Mouse (Mus musculus): ENCODE measurements at regions not wholly inside any gene's neighbourhood (a gene's known extent, or its start where the extent isn't known, plus 50 kb on each side); places are given as distances from the start of the nearest gene placed in this dataset.

GRCm38 (mm10) chr2:148558365-148558764 is 114.0 kb upstream of the Nxt1 start:
- no peak for DNase-seq (ENCODE audit: low read depth)

GRCm38 (mm10) chr2:148551207-148551606 is 107.8 kb upstream of the Cd93 start:
- DNase-seq (ENCODE audit: low read depth), result no peak

- no peak for DNase-seq (ENCODE audit: low read depth)
These were observed 106.3 kb upstream of the Cd93 start for GRCm38 (mm10) chr2:148549618-148550017.

GRCm38 (mm10) chr2:148542340-148542739 is 99.0 kb upstream of the Cd93 start:
- no peak for DNase-seq (ENCODE audit: low read depth)

GRCm38 (mm10) chr2:148537914-148538510 is 94.6 kb upstream of the Cd93 start:
- DNase-seq (ENCODE audit: low read depth), result no peak

GRCm38 (mm10) chr2:148537251-148537650 is 93.9 kb upstream of the Cd93 start:
- no peak for DNase-seq (ENCODE audit: low read depth)

GRCm38 (mm10) chr2:148536608-148537007 is 93.2 kb upstream of the Cd93 start:
- no peak for DNase-seq (ENCODE audit: low read depth)

GRCm38 (mm10) chr2:148535562-148536180 is 92.3 kb upstream of the Cd93 start:
- peak; percentile 36 for DNase-seq (ENCODE audit: low read depth)

GRCm38 (mm10) chr2:148532051-148532450 is 88.7 kb upstream of the Cd93 start:
- DNase-seq (ENCODE audit: low read depth), result no peak

GRCm38 (mm10) chr2:148530546-148530945 is 87.2 kb upstream of the Cd93 start:
- no peak for DNase-seq (ENCODE audit: low read depth)

- DNase-seq (ENCODE audit: low read depth), result no peak
These were observed 86.5 kb upstream of the Cd93 start for GRCm38 (mm10) chr2:148529900-148530299.

- DNase-seq (ENCODE audit: low read depth), result no peak
These were observed 84.4 kb upstream of the Cd93 start for GRCm38 (mm10) chr2:148527755-148528154.

- no peak for DNase-seq (ENCODE audit: low read depth)
These were observed 82.1 kb upstream of the Cd93 start for GRCm38 (mm10) chr2:148525496-148525895.

- DNase-seq (ENCODE audit: low read depth), result no peak
These were observed 80.0 kb upstream of the Cd93 start for GRCm38 (mm10) chr2:148523401-148523800.

- DNase-seq (ENCODE audit: low read depth), result no peak
These were observed 79.6 kb upstream of the Cd93 start for GRCm38 (mm10) chr2:148522936-148523335.

- DNase-seq (ENCODE audit: low read depth), result peak; percentile 95
These were observed 78.7 kb upstream of the Cd93 start for GRCm38 (mm10) chr2:148521966-148522575.

- no peak for DNase-seq (ENCODE audit: low read depth)
These were observed 76.9 kb upstream of the Cd93 start for GRCm38 (mm10) chr2:148520291-148520690.

- peak; percentile 43 for DNase-seq (ENCODE audit: low read depth)
These were observed 76.4 kb upstream of the Cd93 start for GRCm38 (mm10) chr2:148519689-148520290.

GRCm38 (mm10) chr2:148517906-148518305 is 74.5 kb upstream of the Cd93 start:
- no peak for DNase-seq (ENCODE audit: low read depth)

GRCm38 (mm10) chr2:148510008-148510681 is 66.8 kb upstream of the Cd93 start:
- DNase-seq (ENCODE audit: low read depth), result no peak

GRCm38 (mm10) chr2:148509357-148509756 is 66.0 kb upstream of the Cd93 start:
- no peak for DNase-seq (ENCODE audit: low read depth)

- no peak for DNase-seq (ENCODE audit: low read depth)
These were observed 64.2 kb upstream of the Cd93 start for GRCm38 (mm10) chr2:148507523-148507922.

GRCm38 (mm10) chr2:148506966-148507365 is 63.6 kb upstream of the Cd93 start:
- DNase-seq (ENCODE audit: low read depth), result no peak
